Mouse (Mus musculus) liver, adult 2 months (tissue): ENCODE data around the gene Qrsl1. TPM values are rescaled to one million over a fixed set of nuclear protein-coding genes. Genes with fewer than 3 reads are reported as not detected.

Source experiments
- DNase-seq: peaks from one replicate; pipeline ENCODE4 v3.0.0-alpha.2; 2011; ENCODE audit warnings: low read depth, low spot score; ENCODE audit errors: extremely low read depth
- H3K27ac ChIP-seq: fragments of 200-500 bp; replicated peaks from 2 replicates; pipeline ENCODE4 v1.5.1; 2012; ENCODE audit warnings: low read depth, mild to moderate bottlenecking, control low read depth, inconsistent platforms, low read length; ENCODE audit not compliant: insufficient read depth
- H3K27me3 ChIP-seq: fragments of 200-500 bp; 2 replicates; pipeline ENCODE4 v1.6.1; 2012; ENCODE audit warnings: mild to moderate bottlenecking, moderate library complexity, low read length, inconsistent platforms; ENCODE audit not compliant: control insufficient read depth, insufficient read depth
- H3K36me3 ChIP-seq: fragments of 200-500 bp; 2 replicates; pipeline ENCODE4 v1.6.1; 2012; ENCODE audit warnings: low read length, inconsistent platforms; ENCODE audit not compliant: control insufficient read depth, insufficient read depth
- H3K4me1 ChIP-seq: fragments of 200-500 bp; 2 replicates; pipeline ENCODE4 v1.6.1; 2011; ENCODE audit warnings: low read length; ENCODE audit not compliant: control insufficient read depth, insufficient read depth
- H3K4me3 ChIP-seq: fragments of 200-500 bp; 2 replicates; pipeline ENCODE4 v1.5.1; 2011; ENCODE audit warnings: low read depth, mild to moderate bottlenecking, control low read depth, low read length, moderate library complexity; ENCODE audit not compliant: insufficient read depth
- H3K79me2 ChIP-seq: fragments of 200-500 bp; 2 replicates; pipeline ENCODE4 v1.6.1; 2012; ENCODE audit warnings: inconsistent platforms, mild to moderate bottlenecking, low read length, moderate library complexity; ENCODE audit not compliant: control insufficient read depth, insufficient read depth
- H3K9ac ChIP-seq: fragments of 200-500 bp; 2 replicates; pipeline ENCODE4 v1.6.1; 2012; ENCODE audit warnings: low read depth, mild to moderate bottlenecking, control low read depth, inconsistent platforms, low read length
- CTCF ChIP-seq: fragments of 200-500 bp; IDR thresholded peaks from 2 replicates; pipeline ENCODE4 v1.5.1; 2011; ENCODE audit warnings: low read depth, low read length, control low read depth
- POLR2A ChIP-seq: fragments of 200-500 bp; IDR thresholded peaks from 2 replicates; pipeline ENCODE4 v1.6.1; 2011; ENCODE audit warnings: low read length, control low read depth; ENCODE audit not compliant: insufficient read depth; ENCODE audit errors: extremely low read depth
- WGBS: fragments of 180-500 bp; shearing (Covaris S2); methylation state at CpG from one replicate; pipeline ENCODE4 v1.1.7; 2018; 5-methylcytosine and 5-hydroxymethylcytosine counted together
- polyA plus RNA-seq: library from polyadenylated mRNA; depleted of rRNA; stranded (reverse); fragments of >200 nt; gene quantifications from 2 replicates; pipeline ENCODE4 v1.2.3, GENCODE M21; 2012
- total RNA-seq: library from RNA; depleted of rRNA; stranded (reverse); fragments of >200 nt; gene quantifications from 2 replicates; pipeline ENCODE4 v1.2.3, GENCODE M21; 2014

The Qrsl1 gene
- total and polyA plus RNA-seq, 2 experiments = 3.1 to 5.9 TPM

DNA sequence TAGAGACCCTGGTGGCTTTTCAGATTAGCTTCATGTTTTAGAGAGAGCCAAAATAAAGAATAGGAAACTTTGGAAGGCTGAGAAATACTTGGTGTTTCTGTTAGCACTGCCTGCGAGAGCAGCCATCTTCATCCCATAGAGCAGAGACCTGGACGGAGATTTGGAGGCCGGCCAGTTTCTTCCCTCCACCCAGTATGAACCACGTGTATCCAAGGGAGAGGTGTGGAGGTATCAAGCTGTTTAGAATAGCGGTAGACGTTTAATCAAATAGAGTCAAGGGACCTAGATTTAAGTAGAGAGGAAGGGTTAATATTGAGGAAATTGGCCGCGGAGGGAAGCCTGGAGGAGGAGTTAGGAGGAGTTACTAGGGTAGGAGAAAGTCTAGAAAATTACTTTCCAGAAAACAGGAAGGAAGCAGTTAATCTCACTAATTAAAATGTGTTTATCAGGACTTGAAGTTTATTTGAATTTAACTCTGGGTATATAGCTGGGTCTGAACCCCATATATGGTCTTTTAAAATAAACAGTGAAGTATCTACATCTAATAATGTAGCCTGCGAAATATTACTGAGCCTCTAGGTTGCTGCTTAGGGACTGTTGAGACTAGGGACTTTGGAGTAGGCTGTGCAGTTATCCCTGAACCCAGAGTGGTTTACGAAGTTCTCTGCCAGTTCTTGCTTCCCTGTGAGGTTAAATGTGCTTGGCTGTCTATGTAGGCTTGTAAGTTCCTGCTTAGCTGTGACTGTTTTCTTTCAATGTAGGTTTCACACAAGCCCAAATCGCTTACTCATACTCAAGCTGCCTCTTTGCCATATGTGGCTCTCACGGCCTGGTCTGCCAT lies 8.7 kb upstream of the Qrsl1 start:
- TF ChIP-seq CTCF = no peak
- TF ChIP-seq POLR2A = no peak
- peaks cover 13% of the 10 kb centered on the region for H3K36me3 ChIP-seq
- H3K4me1 ChIP-seq = no peaks in the 10 kb centered on the region
- DNase-seq = no peak
- H3K27ac ChIP-seq = no peak overlapping the region
- no peaks in the 10 kb centered on the region for H3K27me3 ChIP-seq
- WGBS = 79% methylated on average over 12 of the region's 12 CpGs
- H3K9ac ChIP-seq = no peak overlapping the region
- H3K4me3 ChIP-seq = no peak overlapping the region
- H3K79me2 ChIP-seq = no peaks in the 10 kb centered on the region

DNA sequence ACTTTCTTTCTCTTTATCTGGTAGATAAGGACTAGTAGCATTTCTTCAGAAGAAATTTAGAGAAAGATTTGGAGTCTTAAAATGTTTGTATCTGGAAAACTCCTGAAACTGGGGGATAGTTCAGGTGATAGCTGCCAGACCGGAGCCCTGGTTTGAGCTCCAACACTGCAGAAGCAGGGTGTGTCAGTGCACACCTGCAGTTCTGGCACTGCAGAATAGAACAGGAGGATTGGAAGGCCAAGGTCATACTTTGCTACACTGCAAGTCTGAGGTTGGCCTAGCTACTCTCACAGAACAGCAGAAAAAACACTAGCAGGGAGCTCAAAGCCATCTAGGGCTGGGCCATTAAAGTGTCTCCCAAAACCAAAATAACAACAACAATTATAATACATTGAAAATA lies 3.0 kb upstream of the Qrsl1 start:
- TF ChIP-seq POLR2A = no peak
- no peak for TF ChIP-seq CTCF
- no peaks in the 10 kb centered on the region for H3K27me3 ChIP-seq
- H3K4me1 ChIP-seq = peaks cover 3% of the 10 kb centered on the region; the same call in 1 of the 2 replicates
- H3K36me3 ChIP-seq = no peaks in the 10 kb centered on the region
- H3K4me3 ChIP-seq = no peak overlapping the region
- H3K27ac ChIP-seq = no peak overlapping the region
- 57% methylated on average over 1 of the region's 1 CpGs for WGBS
- H3K79me2 ChIP-seq = no peaks in the 10 kb centered on the region
- H3K9ac ChIP-seq = no peak overlapping the region
- peak; percentile 16 for DNase-seq

DNA sequence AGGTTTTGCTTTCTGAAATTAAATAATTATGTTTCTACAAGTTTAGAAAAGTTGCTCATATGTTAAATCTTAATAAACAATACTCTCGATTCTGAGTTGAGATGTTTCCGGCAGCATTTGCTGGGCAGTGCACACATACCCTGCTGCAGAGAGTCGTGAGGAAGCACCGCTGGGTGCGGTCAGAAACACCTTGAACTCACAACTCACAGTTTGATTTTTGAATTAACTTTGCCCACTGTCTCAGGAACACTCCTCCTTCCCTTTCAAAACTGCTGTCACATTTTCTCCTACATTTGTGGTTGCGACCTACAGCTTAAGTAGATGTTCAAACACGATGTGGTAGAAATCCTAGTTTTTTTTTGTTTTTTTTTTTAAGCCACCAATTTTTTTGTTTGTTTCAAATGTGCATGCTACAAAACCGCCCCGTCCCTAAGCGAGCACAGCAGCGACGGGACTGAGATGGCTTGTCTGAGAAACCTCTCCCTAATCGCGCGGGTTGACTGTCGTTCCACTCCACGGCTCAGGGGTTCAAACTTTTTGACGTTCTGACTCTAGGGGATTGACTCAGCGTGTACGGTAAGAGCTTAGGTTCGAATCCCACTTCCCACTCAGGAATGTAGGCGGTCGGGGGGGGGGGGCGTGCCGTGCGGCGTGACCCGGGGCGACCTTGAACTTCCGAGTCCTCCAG lies 518 bp downstream of the Qrsl1 start:
- no peak for TF ChIP-seq POLR2A
- no peak for TF ChIP-seq CTCF

DNA sequence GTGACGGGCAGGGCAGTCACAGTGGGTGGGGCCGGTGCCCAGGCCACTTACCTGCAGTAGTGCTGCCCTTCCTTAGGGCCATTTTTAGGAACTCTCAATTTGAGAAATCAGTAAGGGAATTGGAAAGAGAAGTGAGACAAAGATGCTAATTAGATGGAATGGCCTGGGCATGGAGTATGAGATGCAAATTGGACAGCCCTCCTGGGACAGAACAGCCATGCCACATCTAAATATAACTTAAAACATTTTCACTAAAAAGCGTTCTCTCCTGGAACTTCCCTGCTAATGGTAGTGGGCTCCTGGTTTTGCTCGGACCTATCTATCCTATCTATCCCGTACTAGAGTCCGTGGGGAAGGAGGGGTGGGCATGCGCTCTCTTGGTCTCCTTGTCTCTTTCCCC lies 3.3 kb downstream of the Qrsl1 start:
- Histone ChIP-seq H3K27ac (no peak overlapping the region), H3K4me3 (no peak overlapping the region), H3K9ac (no peak overlapping the region), H3K79me2 (no peaks in the 10 kb centered on the region), H3K36me3 (peaks cover 3% of the 10 kb centered on the region; the same call in 1 of the 2 replicates), H3K27me3 (no peaks in the 10 kb centered on the region), H3K4me1 (peaks cover 3% of the 10 kb centered on the region; the same call in 1 of the 2 replicates)
- no peak for DNase-seq
- 94% methylated on average over 7 of the region's 7 CpGs for WGBS
- TF ChIP-seq POLR2A (no peak), CTCF (no peak)

More for the DNA sequence above, 518 bp downstream of the Qrsl1 start:
- Histone ChIP-seq H3K27ac (peak overlapping the region; percentile 76), H3K4me1 (peaks cover 3% of the 10 kb centered on the region; the same call in 1 of the 2 replicates), H3K27me3 (no peaks in the 10 kb centered on the region), H3K79me2 (no peaks in the 10 kb centered on the region), H3K9ac (peak overlapping the region; percentile 87), H3K4me3 (peak overlapping the region; percentile 81), H3K36me3 (no peaks in the 10 kb centered on the region)
- peak; percentile 30 for DNase-seq
- WGBS = 5% methylated on average over 30 of the region's 30 CpGs

DNA sequence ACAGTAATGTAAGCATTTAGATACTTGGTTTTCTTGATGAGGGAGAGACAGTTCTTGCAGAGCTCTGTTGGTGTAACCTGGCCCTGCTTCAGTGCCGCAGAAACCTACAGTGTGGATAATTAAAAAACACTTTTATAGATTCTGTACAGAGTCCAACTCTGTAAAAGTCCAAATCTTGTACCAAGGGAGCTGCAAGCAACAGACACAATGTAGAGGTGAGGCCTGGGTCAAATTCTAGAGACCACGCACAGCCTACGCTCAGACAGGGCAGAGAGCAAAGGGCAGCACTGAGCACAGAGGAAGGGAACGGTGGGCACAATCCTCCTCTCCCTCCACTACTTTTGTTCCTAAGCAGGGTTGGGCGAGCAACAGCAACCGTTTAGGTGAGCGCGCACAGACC lies 5.5 kb downstream of the Qrsl1 start:
- Histone ChIP-seq H3K27me3 (no peaks in the 10 kb centered on the region), H3K4me1 (peaks cover 2% of the 10 kb centered on the region; the same call in 1 of the 2 replicates), H3K27ac (no peak overlapping the region), H3K36me3 (peaks cover 4% of the 10 kb centered on the region; the same call in 1 of the 2 replicates), H3K9ac (no peak overlapping the region), H3K79me2 (no peaks in the 10 kb centered on the region), H3K4me3 (no peak overlapping the region)
- no peak for TF ChIP-seq POLR2A
- no peak for TF ChIP-seq CTCF
- 41% methylated on average over 8 of the region's 8 CpGs for WGBS
- peak; percentile 53 for DNase-seq

DNA sequence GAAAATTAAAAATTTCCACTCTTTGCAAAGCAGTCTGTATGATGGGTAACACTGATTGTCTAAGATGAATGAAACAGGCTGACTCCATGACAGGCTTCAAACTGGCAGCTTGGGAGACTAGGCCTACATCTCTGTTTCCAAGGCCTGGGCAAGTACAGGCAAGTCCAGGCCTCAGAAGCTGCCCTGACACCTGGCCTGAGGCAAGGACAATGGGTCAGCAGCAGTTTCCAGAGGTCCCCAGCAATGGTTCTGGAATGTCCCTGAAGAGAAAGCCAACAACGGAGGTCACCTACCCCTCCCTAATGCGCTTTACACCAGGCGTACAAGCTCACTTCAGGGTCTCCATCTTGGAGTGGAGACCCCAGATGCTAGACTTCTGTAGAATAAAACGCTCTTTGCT lies 8.6 kb downstream of the Qrsl1 start:
- no peak overlapping the region for H3K9ac ChIP-seq
- no peaks in the 10 kb centered on the region; the same call in 1 of the 2 replicates for H3K4me1 ChIP-seq
- H3K27me3 ChIP-seq = no peaks in the 10 kb centered on the region
- H3K79me2 ChIP-seq = no peaks in the 10 kb centered on the region
- WGBS = 98% methylated on average over 4 of the region's 4 CpGs
- no peak overlapping the region for H3K4me3 ChIP-seq
- H3K27ac ChIP-seq = no peak overlapping the region
- TF ChIP-seq CTCF (no peak), POLR2A (no peak)
- DNase-seq = no peak
- peaks cover 9% of the 10 kb centered on the region for H3K36me3 ChIP-seq
